Mouse (Mus musculus) NIH3T3 (cell line): ENCODE results near the gene Phf3.

Experiments used
- DNase-seq: peaks from one replicate; pipeline ENCODE4 v3.0.0-alpha.2; 2012; ENCODE audit warnings: low read depth

Phf3 gene

DNA sequence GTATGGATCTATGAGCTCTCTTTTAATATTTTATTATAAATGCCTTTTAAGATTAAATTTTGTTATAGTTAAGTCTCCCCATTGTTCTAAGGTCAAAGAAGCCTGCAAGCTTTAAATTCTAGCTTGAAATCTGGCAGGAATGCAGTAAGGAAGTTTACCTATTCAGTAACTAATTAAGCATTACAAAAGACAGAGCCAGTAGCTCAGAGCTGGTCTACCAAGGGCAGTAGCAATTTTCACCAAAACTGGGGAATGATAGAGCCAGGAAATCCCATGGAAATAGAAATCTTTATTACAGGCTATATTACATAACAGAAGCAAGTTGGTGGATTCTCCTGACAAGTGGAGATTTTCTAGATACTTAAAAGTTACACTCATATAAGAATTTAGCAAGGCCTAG lies 116.9 kb downstream of the Phf3 start:
- DNase-seq: no peak

DNA sequence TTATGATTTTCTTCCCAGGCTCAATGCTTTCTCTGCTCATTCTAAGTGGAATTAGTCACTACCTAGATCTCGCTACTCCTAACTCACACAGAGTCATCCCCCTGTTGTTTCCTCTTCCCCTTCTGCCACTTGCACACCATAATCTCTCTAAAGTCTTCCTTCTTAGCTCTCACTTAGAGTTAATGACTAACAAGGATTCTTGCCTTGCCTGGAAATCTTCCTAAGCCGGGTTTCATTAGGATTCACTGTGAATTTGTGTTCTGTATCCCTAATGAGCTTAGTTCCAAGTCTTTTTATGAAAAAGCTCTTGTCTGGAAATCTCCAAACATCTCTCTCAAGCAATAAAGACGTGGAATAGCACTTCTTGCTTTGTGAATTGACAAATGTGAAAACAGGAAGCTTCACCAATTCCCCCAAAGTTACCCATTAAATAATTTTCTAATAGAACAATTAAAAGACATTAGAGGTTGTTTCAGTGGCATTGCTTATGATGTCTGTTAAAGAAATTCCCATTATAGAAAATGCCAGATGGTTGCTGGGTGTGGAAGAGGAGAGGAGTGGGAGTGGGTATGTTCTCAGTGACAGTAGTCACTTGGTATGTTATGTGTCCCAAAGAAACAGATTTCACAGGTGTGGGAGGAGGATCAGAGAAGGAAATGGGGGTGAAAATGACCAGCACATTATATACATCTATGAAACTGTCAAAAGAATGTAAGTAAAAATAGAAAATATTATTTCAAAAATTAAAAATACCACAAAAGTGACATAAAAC lies 118.1 kb downstream of the Phf3 start:
- DNase-seq: no peak
